Mouse (Mus musculus): ENCODE results near the gene Mrgpra1. TPM values are rescaled to one million over a fixed set of nuclear protein-coding genes. Genes with fewer than 3 reads are reported as not detected.
"Not testable (repeated sequence)": the region's sequence is repeated elsewhere in the genome, so short reads cannot be mapped to it uniquely, and the experiment has no call there.

The Mrgpra1 gene
- polyA plus RNA-seq (2017; shearing (Covaris generic)) = not detected

DNA sequence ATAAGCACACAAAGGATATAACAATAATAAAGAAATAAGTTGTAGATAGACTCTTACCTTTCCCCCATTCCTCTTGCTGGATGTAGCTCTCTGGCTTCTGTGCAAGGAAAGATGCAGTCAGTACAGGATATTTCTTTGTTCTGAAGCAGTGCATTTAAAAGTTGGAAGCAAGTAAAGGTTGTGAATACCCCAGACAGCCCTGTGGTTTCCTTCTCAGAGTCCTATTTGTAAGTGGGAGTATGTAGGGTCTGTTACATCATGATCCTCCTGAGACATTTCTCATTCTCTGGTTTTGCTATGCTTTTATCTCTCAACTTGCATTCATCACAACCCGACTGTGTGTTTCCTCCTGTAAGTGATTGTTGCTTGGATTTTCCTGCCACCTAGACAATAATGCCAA, at the start of gene Mrgpra1:
Gene Mrgpra1, minus strand, starts transcription at position 101 of the 400 bp plus-strand sequence.
- ATAC-seq = no peak

GRCm38 (mm10) chr7:47401125-47401524, 47.1 kb upstream of the Mrgpra1 start:
- no peak for ATAC-seq

DNA sequence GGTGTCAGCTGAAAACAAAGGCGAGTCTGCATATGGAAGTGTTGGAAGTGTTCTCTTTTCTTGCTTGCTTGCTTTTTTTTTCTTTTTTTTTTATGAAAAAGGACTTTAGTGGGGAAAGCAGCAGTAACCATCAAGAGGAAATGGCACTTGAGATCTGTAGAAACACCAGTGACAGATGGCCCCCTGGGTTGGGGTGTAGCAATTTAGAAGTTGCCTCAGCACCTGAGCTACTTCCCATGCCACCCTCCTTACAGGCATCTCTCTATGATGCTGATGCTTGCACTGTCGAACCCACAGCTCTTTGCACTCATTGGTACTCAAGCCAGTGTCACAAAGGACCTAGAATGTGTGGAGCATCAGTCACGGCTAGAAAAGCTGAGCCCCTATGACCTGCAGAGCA, 5.6 kb downstream of the Mrgpra1 start:
- no peak for ATAC-seq

- ATAC-seq = no peak
Measured at GRCm38 (mm10) chr7:47345905-47346478, 8.0 kb downstream of the Mrgpra1 start.

GRCm38 (mm10) chr7:47341887-47342286, 12.2 kb downstream of the Mrgpra1 start:
- ATAC-seq = not testable (repeated sequence)

GRCm38 (mm10) chr7:47341389-47341788, 12.7 kb downstream of the Mrgpra1 start:
- not testable (repeated sequence) for ATAC-seq

GRCm38 (mm10) chr7:47318299-47318698, 35.7 kb downstream of the Mrgpra1 start:
- no peak for ATAC-seq

DNA sequence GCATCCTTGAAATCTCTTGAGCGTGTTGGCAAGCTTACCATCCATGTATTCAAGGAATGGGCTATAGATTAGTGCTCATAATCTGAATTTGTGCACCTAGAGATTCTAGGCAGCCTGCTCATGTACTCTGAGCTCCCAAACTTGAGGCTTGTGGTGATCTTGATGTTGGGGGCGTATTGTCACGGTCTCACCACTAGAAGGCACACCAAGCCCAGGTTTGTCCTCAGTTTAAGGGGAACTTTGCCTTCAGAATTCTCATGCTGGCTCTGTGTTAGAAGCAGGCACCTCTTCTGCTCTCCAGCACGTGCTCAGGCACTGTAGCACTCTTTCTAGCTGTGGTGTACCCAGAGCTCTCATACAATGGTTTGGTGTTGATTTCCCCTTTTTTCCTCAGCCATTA, 41.8 kb downstream of the Mrgpra1 start:
- no peak for ATAC-seq

GRCm38 (mm10) chr7:47309855-47310254, 44.2 kb downstream of the Mrgpra1 start:
- ATAC-seq = no peak

DNA sequence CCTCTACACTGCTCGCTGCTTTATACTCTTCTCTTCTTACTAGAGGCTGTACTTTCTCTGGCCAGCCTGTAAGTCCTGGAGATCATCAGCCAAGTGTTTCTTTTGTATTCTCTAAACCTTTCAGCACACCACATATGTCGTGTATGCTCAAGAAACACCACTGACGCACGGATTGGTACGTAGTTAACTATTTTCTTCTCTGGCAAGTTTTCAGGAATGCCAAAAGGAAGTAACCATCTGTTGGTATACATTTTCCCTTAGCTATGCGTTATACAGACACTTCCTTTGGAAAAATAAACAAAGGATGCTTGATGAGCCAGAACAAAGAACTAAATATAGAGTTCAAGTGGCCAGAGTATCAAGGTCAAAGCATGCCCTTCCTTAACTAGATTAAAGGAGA, 49.4 kb downstream of the Mrgpra1 start:
- ATAC-seq = not testable (repeated sequence)

DNA sequence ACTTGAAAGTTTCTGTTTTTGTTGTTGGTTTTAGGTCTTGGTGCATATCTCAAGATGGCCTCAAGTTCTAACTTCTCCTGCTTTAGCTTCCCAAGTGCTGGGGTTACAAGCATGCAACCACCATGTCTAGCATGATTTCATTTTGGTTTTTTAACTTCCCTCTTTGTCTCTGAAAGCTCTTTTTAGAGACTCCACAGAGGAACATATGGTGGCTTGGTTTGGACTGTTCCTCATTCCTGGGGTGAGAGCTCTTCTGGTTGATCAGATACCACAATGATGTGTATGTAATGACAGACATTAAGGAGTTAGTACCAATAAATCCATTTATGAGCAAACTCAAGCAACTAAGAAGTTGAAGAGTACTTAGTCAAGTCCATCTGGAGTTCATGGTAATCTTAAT, 54.4 kb downstream of the Mrgpra1 start:
- not testable (repeated sequence) for ATAC-seq

Other genes starting within 250 kb of the Mrgpra1 start
- gene Ptpn5, start 220.6 kb downstream of the Mrgpra1 start, polyA plus RNA-seq (2017; shearing (Covaris generic)) = 1 to 10 TPM; 2.1 to 9.3 TPM
- not detected for gene Mrgpra6, start 149.3 kb downstream of the Mrgpra1 start, polyA plus RNA-seq (2017; shearing (Covaris generic))
- gene Mrgpra9, start 101.4 kb downstream of the Mrgpra1 start, polyA plus RNA-seq (2017; shearing (Covaris generic)) = not detected
- not detected for gene Mrgpra2a, start 97.9 kb upstream of the Mrgpra1 start, polyA plus RNA-seq (2017; shearing (Covaris generic))
- gene Mrgpra2b, start 174.6 kb upstream of the Mrgpra1 start, polyA plus RNA-seq (2017; shearing (Covaris generic)) = not detected
- gene Mrgpra3, start 247.1 kb upstream of the Mrgpra1 start, polyA plus RNA-seq (2017; shearing (Covaris generic)) = not detected